Mouse (Mus musculus): Measurements from ENCODE around the gene Nfe2l1. TPM values are rescaled to one million over a fixed set of nuclear protein-coding genes. Genes with fewer than 3 reads are reported as not detected.
A peak's percentile ranks its signal among the peaks of the same experiment; 100 is the strongest.

Nfe2l1 gene
- polyA plus RNA-seq, 1 experiment from 2014 or later: 93.9 TPM

MicroRNAs within 50 kb of the gene (microRNA counts, 519-probe panel; counts per million panel counts)
- 4,353 counts per million, percentile 92 among the panel's probes with 10 or more counts for microRNA mmu-miR-152

Small RNA genes lying within 50 kb of the gene (microRNA-seq; reads per million reads assigned to microRNA genes)
- gene Mir152: 161 reads per million, percentile 61 among the genes with 10 or more reads in this experiment

Other genes starting within 250 kb of the Nfe2l1 start
- gene Snx11, start 52.4 kb downstream of the Nfe2l1 start, polyA plus RNA-seq (2015; fragmentation: Nextera tagmentation; extraction: Ambion mirVana): 20.1 and 21.8 TPM in 2 replicates
- gene Cbx1, start 40.8 kb downstream of the Nfe2l1 start, polyA plus RNA-seq (2015; fragmentation: Nextera tagmentation; extraction: Ambion mirVana): 109 and 121 TPM in 2 replicates
- gene Copz2, start 19.9 kb upstream of the Nfe2l1 start, polyA plus RNA-seq (2015; fragmentation: Nextera tagmentation; extraction: Ambion mirVana): 115 and 117 TPM in 2 replicates
- 83.7 and 88.3 TPM in 2 replicates for gene Cdk5rap3, start 86.5 kb upstream of the Nfe2l1 start, polyA plus RNA-seq (2015; fragmentation: Nextera tagmentation; extraction: Ambion mirVana)
- gene Prr15l, start 98.1 kb upstream of the Nfe2l1 start, polyA plus RNA-seq (2015; fragmentation: Nextera tagmentation; extraction: Ambion mirVana): 52.5 and 55.8 TPM in 2 replicates
- gene Pnpo, start 114.0 kb upstream of the Nfe2l1 start, polyA plus RNA-seq (2015; fragmentation: Nextera tagmentation; extraction: Ambion mirVana): 38.0 TPM in 2 replicates
- gene Sp2, start 153.0 kb upstream of the Nfe2l1 start, polyA plus RNA-seq (2015; fragmentation: Nextera tagmentation; extraction: Ambion mirVana): 21.2 and 25.1 TPM in 2 replicates
- gene Sp6, start 183.4 kb upstream of the Nfe2l1 start, polyA plus RNA-seq (2015; fragmentation: Nextera tagmentation; extraction: Ambion mirVana): 1.6 and 2.0 TPM in 2 replicates
- 45.7 and 50.9 TPM in 2 replicates for gene Scrn2, start 200.0 kb upstream of the Nfe2l1 start, polyA plus RNA-seq (2015; fragmentation: Nextera tagmentation; extraction: Ambion mirVana)
- gene Lrrc46, start 211.4 kb upstream of the Nfe2l1 start, polyA plus RNA-seq (2015; fragmentation: Nextera tagmentation; extraction: Ambion mirVana): 1.3 and 1.5 TPM in 2 replicates
- 92.9 and 98.8 TPM in 2 replicates for gene Mrpl10, start 211.6 kb upstream of the Nfe2l1 start, polyA plus RNA-seq (2015; fragmentation: Nextera tagmentation; extraction: Ambion mirVana)
- gene Osbpl7, start 220.7 kb upstream of the Nfe2l1 start, polyA plus RNA-seq (2015; fragmentation: Nextera tagmentation; extraction: Ambion mirVana): 10.2 and 10.4 TPM in 2 replicates